In genomic region chr12:101025379-101025778, GRCm38 (mm10) we compare ENCODE assay signal across 8 mouse cellular contexts. TPM values are rescaled to one million over a fixed set of nuclear protein-coding genes. Genes with fewer than 3 reads are reported as not detected.
A peak's percentile ranks its signal among the peaks of the same experiment; 100 is the strongest.
DNase-seq lines count a peak whose midpoint lies in the region; ATAC-seq and TF ChIP-seq lines count a peak whose summit lies in the region.

No protein-coding gene starts in this region.

- H3K4me1 ChIP-seq in MEL (ENCODE audit: control insufficient read depth in 1 of 2, insufficient read depth in 2 of 2, low read length in 2 of 2): peaks cover 11 to 33% of the 10 kb centered on the region in 2 experiments; a peak in 3 of 4 replicates
- H3K4me1 ChIP-seq in hindbrain, embryonic 15.5 days (replicated peaks): peaks cover 53% of the 10 kb centered on the region

- H3K9me3 ChIP-seq in MEL (replicated peaks; ENCODE audit: insufficient read depth, low read length): no peaks in the 10 kb centered on the region
- no peaks in the 10 kb centered on the region for H3K9me3 ChIP-seq in hindbrain, embryonic 15.5 days

- WGBS in hindbrain, embryonic 15.5 days: 74% methylated on average over 7 of the region's 7 CpGs

- H3K27ac ChIP-seq in MEL (ENCODE audit: control insufficient read depth, low read depth, low read length): peak overlapping the region; percentile 67
- no peak overlapping the region for H3K27ac ChIP-seq in hindbrain, embryonic 15.5 days (replicated peaks)

- peak; percentile 85 for DNase-seq in heart, adult 11 months
- no peak for DNase-seq in heart, adult 18-20 months
- DNase-seq in MEL (ENCODE audit: low read depth, low spot score): peak; percentile 85
- no peak for DNase-seq in MN1 (ENCODE audit: low spot score)
- DNase-seq in layer of hippocampus, postnatal 25 days (ENCODE audit: extremely low spot score in 1 of 2, low spot score in 1 of 2): no peak
- no peak for DNase-seq in T-cell, adult 2 months (ENCODE audit: low spot score)

- no peak for ATAC-seq in hindbrain, embryonic 15.5 days (ENCODE audit: low FRiP score, low read depth)
- peak; percentile 20 for ATAC-seq in megakaryocyte, adult 5-6 weeks (ENCODE audit: poor library complexity, severe bottlenecking)

- H3K9ac ChIP-seq in MEL (ENCODE audit: control insufficient read depth, low read depth, low read length, poor library complexity, severe bottlenecking): peak overlapping the region; percentile 18; the same call in 1 of the 2 replicates
- no peak overlapping the region for H3K9ac ChIP-seq in hindbrain, embryonic 15.5 days

- peak overlapping the region; percentile 86 for H3K4me2 ChIP-seq in hindbrain, embryonic 15.5 days

- peaks cover 24% of the 10 kb centered on the region for H3K79me2 ChIP-seq in MEL (ENCODE audit: control insufficient read depth, insufficient read depth, low read length, poor library complexity)

- TF ChIP-seq POLR2A in MEL (IDR thresholded peaks at IDR 0.05; ENCODE audit: control insufficient read depth in 1 of 2, insufficient read depth in 1 of 2, low read depth in 1 of 2, low read length in 2 of 2, poor library complexity in 1 of 2): no peak

- H3K36me3 ChIP-seq in MEL (ENCODE audit: control insufficient read depth in 1 of 2, insufficient read depth in 2 of 2, low read length in 2 of 2): peaks cover 0 to 25% of the 10 kb centered on the region in 2 experiments; a peak in 2 of 4 replicates
- H3K36me3 ChIP-seq in hindbrain, embryonic 15.5 days: no peaks in the 10 kb centered on the region; the same call in 1 of the 2 replicates

- TF ChIP-seq EP300 in MEL (IDR thresholded peaks at IDR 0.05; ENCODE audit: low read depth in 1 of 2, low read length in 2 of 2): peak; percentile 35 to 69; a peak in 2 of 4 replicates

- no peak for TF ChIP-seq RAD21 in MEL (IDR thresholded peaks at IDR 0.05; ENCODE audit: low read depth, low read length)

- H3K27me3 ChIP-seq in MEL (ENCODE audit: control insufficient read depth in 1 of 2, insufficient read depth in 2 of 2, low read length in 2 of 2): no peaks in the 10 kb centered on the region
- no peaks in the 10 kb centered on the region for H3K27me3 ChIP-seq in hindbrain, embryonic 15.5 days

- TF ChIP-seq CTCF in MEL (IDR thresholded peaks at IDR 0.05 in 2 of 3, conservative IDR thresholded peaks at IDR 0.05 in 1 of 3; ENCODE audit: control insufficient read depth in 1 of 3, insufficient read depth in 1 of 3, low read depth in 2 of 3, low read length in 3 of 3, poor library complexity in 1 of 3, severe bottlenecking in 1 of 3): no peak

- H3K4me3 ChIP-seq in MEL (ENCODE audit: control insufficient read depth in 1 of 2, insufficient read depth in 1 of 2, low read depth in 2 of 2, low read length in 2 of 2): 0 out of 4 replicates have a peak overlapping the region, but pooled peaks of 1 of the 2 experiments have one; percentile 8
- no peak overlapping the region for H3K4me3 ChIP-seq in hindbrain, embryonic 15.5 days

TF ChIP-seq in MEL, 35 proteins besides CTCF, POLR2A, EP300 and RAD21:
- TF ChIP-seq TCF12 (IDR thresholded peaks at IDR 0.05; ENCODE audit: low read depth, low read length) (peak; percentile 67), GATA1 (IDR thresholded peaks at IDR 0.05; ENCODE audit: low read depth, low read length) (peak; percentile 77), JUND (IDR thresholded peaks at IDR 0.05; ENCODE audit: low read depth, low read length) (no peak), ETS1 (IDR thresholded peaks at IDR 0.05; ENCODE audit: low read depth, low read length) (peak; percentile 79), USF1 (IDR thresholded peaks at IDR 0.05; ENCODE audit: low read depth, low read length) (peak; percentile 94), ELF1 (IDR thresholded peaks at IDR 0.05; ENCODE audit: low read depth, low read length) (no peak), USF2 (IDR thresholded peaks at IDR 0.05; ENCODE audit: borderline replicate concordance in 1 of 2, insufficient read depth in 1 of 2, low read depth in 1 of 2, low read length in 2 of 2) (peak in 1 of 2 experiments; percentile 70; a peak in 3 of 4 replicates), TAL1 (IDR thresholded peaks at IDR 0.05; ENCODE audit: low read length) (peak; percentile 63)

RNA-seq across cellular contexts. Expression of gene Ccdc88c, which starts 3.5 kb away (rescaled TPM):
- 1 to 10 TPM; 3.6 to 4.0 TPM for total RNA-seq in heart, adult 18-20 months (2021)
- total RNA-seq in MEL (2012; rRNA removed): 8.5 and 8.7 TPM in 2 replicates
- 10 to 100 TPM in 1 of 2 experiments, not detected in 1; 15.3 TPM for polyA plus RNA-seq in MEL (2012; ENCODE audit: insufficient read depth in 1 of 2, insufficient read length in 2 of 2, low read depth in 1 of 2, low replicate concordance in 2 of 2, missing spikeins in 1 of 2)
- 10.6 and 11.8 TPM in 2 replicates for polyA plus RNA-seq in hindbrain, embryonic 15.5 days (2015; fragmentation: Nextera tagmentation; extraction: Ambion mirVana)
- 71.2 and 71.7 TPM in 2 replicates for total RNA-seq in megakaryocyte, adult 5-6 weeks (2015)
- total RNA-seq in megakaryocyte, adult 5-6 weeks (2017): 195 and 212 TPM in 2 replicates
- total RNA-seq in layer of hippocampus, postnatal 25 days (2021): 10 to 100 TPM; 26.7 to 40.1 TPM

RNA-seq across cellular contexts. Expression of gene Ppp4r3a, which starts 58.1 kb away (rescaled TPM):
- total RNA-seq in heart, adult 18-20 months (2021): 10 to 100 TPM; 21.1 to 23.0 TPM
- total RNA-seq in MEL (2012; rRNA removed): 60.1 and 61.2 TPM in 2 replicates
- polyA plus RNA-seq in MEL (2012; ENCODE audit: insufficient read depth in 1 of 2, insufficient read length in 2 of 2, low read depth in 1 of 2, low replicate concordance in 2 of 2, missing spikeins in 1 of 2): 100 to 1,000 TPM in 1 of 2 experiments, 10 to 100 TPM in 1; 48.5 to 701 TPM
- polyA plus RNA-seq in hindbrain, embryonic 15.5 days (2015; fragmentation: Nextera tagmentation; extraction: Ambion mirVana): 27.0 and 28.1 TPM in 2 replicates
- 82.5 and 82.6 TPM in 2 replicates for total RNA-seq in megakaryocyte, adult 5-6 weeks (2015)
- total RNA-seq in megakaryocyte, adult 5-6 weeks (2017): 110 and 131 TPM in 2 replicates
- 10 to 100 TPM; 37.0 to 42.9 TPM for total RNA-seq in layer of hippocampus, postnatal 25 days (2021)

Comparison
In these comparisons a context has a peak if more than half of its experiments do, and no peak if none do; other contexts are left out.
1. DNase-seq: peak in heart, adult 11 months (single experiment) and MEL (single experiment); none in heart, adult 18-20 months (0 of 2), MN1 (single experiment), layer of hippocampus, postnatal 25 days (0 of 2) and T-cell, adult 2 months (single experiment).